Mouse (Mus musculus): ENCODE results near the gene Bcan. TPM values are rescaled to one million over a fixed set of nuclear protein-coding genes. Genes with fewer than 3 reads are reported as not detected.

The Bcan gene
- total and polyA plus RNA-seq, 3 experiments: not detected

DNA sequence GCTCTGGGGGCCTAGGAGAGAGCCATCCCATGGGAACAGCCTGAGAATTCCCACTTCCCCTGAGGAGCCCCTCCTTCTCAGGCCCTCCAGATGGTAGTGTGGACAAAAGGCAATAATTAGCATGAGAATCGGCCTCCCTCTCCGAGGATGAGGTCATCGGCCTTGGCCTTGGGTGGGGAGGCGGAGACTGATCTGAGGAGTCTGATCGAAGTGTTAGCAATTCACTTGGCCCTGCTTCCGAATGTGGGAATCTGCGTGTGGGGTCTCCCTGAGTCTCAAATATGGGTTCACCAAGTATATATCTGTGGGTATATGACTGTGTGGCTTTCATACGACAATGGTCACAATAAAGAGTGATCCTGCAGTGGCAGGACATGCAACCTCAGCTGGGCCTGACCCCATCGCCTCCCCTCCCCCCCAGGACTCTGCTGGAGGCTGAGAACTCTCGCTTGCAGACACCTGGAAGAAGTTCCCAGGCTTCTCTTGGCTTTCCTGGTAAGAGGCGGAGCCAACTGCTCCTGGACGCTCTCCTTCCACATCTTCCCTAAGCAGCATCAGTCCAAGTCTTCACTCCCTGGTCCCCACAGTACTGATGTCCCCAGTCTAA is 25.5 kb downstream of the Bcan start:
- Histone ChIP-seq H3K9me3 (replicated peaks) (peaks cover 9% of the 10 kb centered on the region), H3K4me3 (ENCODE audit: low read depth, low read length) (no peak overlapping the region), H3K4me1 (ENCODE audit: insufficient read depth, low read depth, low read length) (peaks cover 10% of the 10 kb centered on the region), H3K36me3 (replicated peaks) (no peaks in the 10 kb centered on the region), H3K27me3 (ENCODE audit: insufficient read depth, low read length) (peaks cover 82% of the 10 kb centered on the region)
- TF ChIP-seq GATA2 (IDR thresholded peaks at IDR 0.05; ENCODE audit: borderline replicate concordance, low read depth, low read length) (no peak), POLR2AphosphoS5 (IDR thresholded peaks at IDR 0.05; ENCODE audit: insufficient replicate concordance, low read depth, low read length) (no peak), TAL1 (conservative IDR thresholded peaks at IDR 0.05; ENCODE audit: low read depth, low read length) (no peak), CTCF (IDR thresholded peaks at IDR 0.05; ENCODE audit: low read depth, low read length) (no peak)
- ATAC-seq (ENCODE audit: extremely low read depth, insufficient number of reproducible peaks, low FRiP score, poor library complexity, severe bottlenecking) (no peak), DNase-seq (ENCODE audit: low spot score) (no peak)

DNA sequence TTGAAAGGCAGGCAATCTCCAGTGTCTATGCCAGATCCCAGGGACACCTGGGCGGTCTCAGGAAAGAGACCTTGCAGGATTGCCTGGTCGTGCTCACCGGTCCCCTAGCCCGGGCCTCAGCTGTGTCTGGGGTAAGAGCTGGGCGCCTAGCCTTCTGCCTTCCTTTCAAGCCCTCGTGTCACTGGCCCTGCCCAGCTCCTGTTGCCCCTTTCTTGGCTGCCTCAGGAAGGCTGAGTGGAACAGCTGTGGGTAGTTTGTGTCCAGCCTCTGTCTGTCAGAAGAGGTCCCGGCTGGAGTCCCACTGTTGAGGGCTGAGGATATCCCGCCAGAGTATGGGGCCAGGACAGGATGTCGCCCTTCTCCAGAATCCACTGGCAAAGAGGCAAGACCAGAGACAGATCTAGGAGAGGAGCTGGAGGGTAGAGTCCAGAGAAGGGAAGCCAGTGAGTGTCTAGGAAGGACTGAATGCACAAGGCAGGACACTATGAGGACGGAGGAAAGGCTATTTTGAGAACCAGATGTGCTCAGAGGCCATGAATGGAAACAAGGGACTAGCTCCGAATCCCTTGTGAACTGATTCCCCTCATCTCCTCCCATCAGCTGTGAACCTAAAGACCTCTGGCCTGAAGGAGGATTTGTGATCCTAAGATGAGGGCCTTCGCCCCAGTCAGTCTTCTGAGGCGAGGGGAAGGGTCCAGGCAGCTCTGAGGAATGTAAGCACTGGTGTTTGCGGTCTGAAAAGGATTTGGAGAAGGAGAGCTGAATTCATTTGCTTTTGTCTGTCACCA is 26.2 kb downstream of the Bcan start:
- Histone ChIP-seq H3K36me3 (replicated peaks) (no peaks in the 10 kb centered on the region), H3K27me3 (ENCODE audit: insufficient read depth, low read length) (peaks cover 75% of the 10 kb centered on the region)

DNA sequence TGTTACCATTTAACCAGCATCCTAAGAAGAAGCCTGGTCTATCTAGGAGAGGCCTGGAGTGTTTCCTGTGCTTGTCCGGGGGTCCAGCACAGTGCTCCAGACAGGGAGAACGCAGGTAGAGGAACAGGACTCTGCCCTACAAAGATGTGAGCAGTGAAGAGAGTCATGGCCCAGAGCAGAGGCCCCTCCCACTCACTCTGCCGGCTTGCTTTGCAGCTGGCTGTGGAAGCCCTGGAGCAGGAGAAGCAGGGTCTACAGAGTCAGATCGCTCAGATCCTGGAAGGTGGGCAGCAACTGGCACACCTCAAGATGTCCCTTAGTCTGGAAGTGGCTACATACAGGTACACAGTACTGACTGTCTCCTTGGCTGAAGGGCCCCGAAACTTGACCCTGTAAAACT is 27.3 kb downstream of the Bcan start:
- H3K36me3 ChIP-seq (replicated peaks): no peaks in the 10 kb centered on the region
- H3K27me3 ChIP-seq (ENCODE audit: insufficient read depth, low read length): peaks cover 75% of the 10 kb centered on the region
- no peak for DNase-seq (ENCODE audit: low spot score)
- no peak overlapping the region for H3K4me3 ChIP-seq (ENCODE audit: low read depth, low read length)
- no peak for ATAC-seq (ENCODE audit: extremely low read depth, insufficient number of reproducible peaks, low FRiP score, poor library complexity, severe bottlenecking)
- peaks cover 9% of the 10 kb centered on the region for H3K9me3 ChIP-seq (replicated peaks)
- no peak for TF ChIP-seq GATA2 (IDR thresholded peaks at IDR 0.05; ENCODE audit: borderline replicate concordance, low read depth, low read length)
- no peak for TF ChIP-seq CTCF (IDR thresholded peaks at IDR 0.05; ENCODE audit: low read depth, low read length)
- TF ChIP-seq POLR2AphosphoS5 (IDR thresholded peaks at IDR 0.05; ENCODE audit: insufficient replicate concordance, low read depth, low read length): no peak
- TF ChIP-seq TAL1 (conservative IDR thresholded peaks at IDR 0.05; ENCODE audit: low read depth, low read length): no peak
- TF ChIP-seq GATA1 (IDR thresholded peaks at IDR 0.05; ENCODE audit: borderline replicate concordance, low read length): no peak
- peaks cover 10% of the 10 kb centered on the region for H3K4me1 ChIP-seq (ENCODE audit: insufficient read depth, low read depth, low read length)

More for the DNA sequence above, 26.2 kb downstream of the Bcan start:
- DNase-seq (ENCODE audit: low spot score): no peak
- no peak for ATAC-seq (ENCODE audit: extremely low read depth, insufficient number of reproducible peaks, low FRiP score, poor library complexity, severe bottlenecking)
- peaks cover 10% of the 10 kb centered on the region for H3K4me1 ChIP-seq (ENCODE audit: insufficient read depth, low read depth, low read length)
- TF ChIP-seq GATA2 (IDR thresholded peaks at IDR 0.05; ENCODE audit: borderline replicate concordance, low read depth, low read length) (no peak), GATA1 (IDR thresholded peaks at IDR 0.05; ENCODE audit: borderline replicate concordance, low read length) (no peak), TAL1 (conservative IDR thresholded peaks at IDR 0.05; ENCODE audit: low read depth, low read length) (no peak), CTCF (IDR thresholded peaks at IDR 0.05; ENCODE audit: low read depth, low read length) (no peak), POLR2AphosphoS5 (IDR thresholded peaks at IDR 0.05; ENCODE audit: insufficient replicate concordance, low read depth, low read length) (no peak)
- no peak overlapping the region for H3K4me3 ChIP-seq (ENCODE audit: low read depth, low read length)
- peaks cover 9% of the 10 kb centered on the region for H3K9me3 ChIP-seq (replicated peaks)

DNA sequence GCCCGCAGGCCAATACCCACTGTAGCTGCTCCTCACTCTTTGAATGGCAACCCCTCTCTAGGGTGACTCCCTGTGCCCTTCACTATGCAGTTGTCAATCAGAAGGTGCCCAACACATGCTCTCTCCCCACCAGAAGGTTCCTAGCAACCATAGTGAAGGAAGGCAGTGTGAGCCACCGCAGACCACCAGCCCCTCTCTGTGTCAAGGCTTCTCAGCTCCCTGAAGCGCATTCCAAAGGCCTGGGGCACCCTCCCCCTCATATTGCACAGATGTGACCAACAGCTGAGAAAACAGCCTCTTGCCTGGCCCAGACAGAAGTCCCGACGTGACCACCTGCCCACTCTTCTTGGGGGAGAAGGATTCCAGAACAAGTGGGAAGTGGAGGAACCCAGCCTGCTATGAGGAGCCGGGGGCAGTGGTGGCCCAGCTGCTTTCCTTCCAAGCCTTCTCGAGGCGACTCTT is 27.8 kb downstream of the Bcan start:
- DNase-seq (ENCODE audit: low spot score) (no peak), ATAC-seq (ENCODE audit: extremely low read depth, insufficient number of reproducible peaks, low FRiP score, poor library complexity, severe bottlenecking) (no peak)
- Histone ChIP-seq H3K36me3 (replicated peaks) (no peaks in the 10 kb centered on the region), H3K9me3 (replicated peaks) (peaks cover 9% of the 10 kb centered on the region), H3K27me3 (ENCODE audit: insufficient read depth, low read length) (peaks cover 74% of the 10 kb centered on the region), H3K4me1 (ENCODE audit: insufficient read depth, low read depth, low read length) (peaks cover 10% of the 10 kb centered on the region), H3K4me3 (ENCODE audit: low read depth, low read length) (no peak overlapping the region)
- TF ChIP-seq GATA2 (IDR thresholded peaks at IDR 0.05; ENCODE audit: borderline replicate concordance, low read depth, low read length) (no peak), CTCF (IDR thresholded peaks at IDR 0.05; ENCODE audit: low read depth, low read length) (no peak), POLR2AphosphoS5 (IDR thresholded peaks at IDR 0.05; ENCODE audit: insufficient replicate concordance, low read depth, low read length) (no peak), GATA1 (IDR thresholded peaks at IDR 0.05; ENCODE audit: borderline replicate concordance, low read length) (no peak), TAL1 (conservative IDR thresholded peaks at IDR 0.05; ENCODE audit: low read depth, low read length) (no peak)

DNA sequence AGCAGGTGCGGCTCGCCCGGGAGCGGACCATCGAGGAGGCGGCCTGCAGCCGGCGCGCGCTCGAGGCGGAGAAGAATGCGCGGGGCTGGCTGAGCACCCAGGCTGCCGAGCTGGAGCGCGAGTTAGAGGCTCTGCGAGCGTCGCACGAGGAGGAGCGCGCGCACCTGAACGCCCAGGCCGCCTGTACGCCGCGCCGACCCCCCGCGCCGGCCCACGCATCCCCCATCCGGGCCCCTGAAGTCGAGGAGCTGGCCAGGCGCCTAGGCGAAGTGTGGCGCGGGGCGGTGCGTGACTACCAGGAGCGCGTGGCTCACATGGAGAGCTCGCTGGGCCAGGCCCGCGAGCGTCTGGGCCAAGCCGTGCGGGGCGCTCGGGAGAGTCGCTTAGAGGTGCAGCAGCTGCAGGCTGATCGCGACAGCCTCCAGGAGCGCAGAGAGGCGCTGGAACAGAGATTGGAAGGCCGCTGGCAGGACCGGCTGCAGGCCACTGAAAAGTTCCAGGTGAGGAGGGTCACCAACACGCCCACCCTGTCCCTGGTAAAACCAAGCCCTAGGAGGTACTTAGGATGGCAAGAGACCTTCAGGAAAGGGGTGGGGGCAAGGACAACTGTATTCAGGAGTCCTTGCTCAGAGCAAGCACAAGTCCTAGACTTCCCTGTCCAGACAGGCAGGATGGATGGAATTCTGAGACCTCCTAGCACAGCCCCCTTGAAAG is 28.4 kb downstream of the Bcan start:
- ATAC-seq (ENCODE audit: extremely low read depth, insufficient number of reproducible peaks, low FRiP score, poor library complexity, severe bottlenecking): no peak

More for the DNA sequence above, 28.4 kb downstream of the Bcan start:
- Histone ChIP-seq H3K4me3 (ENCODE audit: low read depth, low read length) (no peak overlapping the region), H3K9me3 (replicated peaks) (peaks cover 9% of the 10 kb centered on the region), H3K4me1 (ENCODE audit: insufficient read depth, low read depth, low read length) (peaks cover 10% of the 10 kb centered on the region), H3K27me3 (ENCODE audit: insufficient read depth, low read length) (peaks cover 75% of the 10 kb centered on the region), H3K36me3 (replicated peaks) (no peaks in the 10 kb centered on the region)
- TF ChIP-seq POLR2AphosphoS5 (IDR thresholded peaks at IDR 0.05; ENCODE audit: insufficient replicate concordance, low read depth, low read length): no peak
- no peak for TF ChIP-seq CTCF (IDR thresholded peaks at IDR 0.05; ENCODE audit: low read depth, low read length)
- no peak for TF ChIP-seq TAL1 (conservative IDR thresholded peaks at IDR 0.05; ENCODE audit: low read depth, low read length)
- no peak for TF ChIP-seq GATA2 (IDR thresholded peaks at IDR 0.05; ENCODE audit: borderline replicate concordance, low read depth, low read length)
- TF ChIP-seq GATA1 (IDR thresholded peaks at IDR 0.05; ENCODE audit: borderline replicate concordance, low read length): no peak
- DNase-seq (ENCODE audit: low spot score): no peak
